Mouse (Mus musculus) myocyte (in vitro differentiated cells): Measurements from ENCODE around the gene Sdk1. TPM values are rescaled to one million over a fixed set of nuclear protein-coding genes. Genes with fewer than 3 reads are reported as not detected.

Experiments
- H3K27me3 ChIP-seq: one replicate; pipeline ENCODE4 v1.6.1; 2011; ENCODE audit not compliant: control insufficient read depth, insufficient read depth, insufficient read length
- H3K36me3 ChIP-seq: one replicate; pipeline ENCODE4 v1.6.1; 2011; ENCODE audit not compliant: control insufficient read depth, insufficient read depth
- H3K4me2 ChIP-seq: one replicate; pipeline ENCODE4 v1.6.1; 2011; ENCODE audit warnings: low read depth, control low read depth
- H3K4me3 ChIP-seq: one replicate; pipeline ENCODE4 v1.5.1; 2011; ENCODE audit warnings: mild to moderate bottlenecking, control low read depth, moderate library complexity
- H3K79me2 ChIP-seq: one replicate; pipeline ENCODE4 v1.6.1; 2011; ENCODE audit not compliant: control insufficient read depth, insufficient read depth
- H3ac ChIP-seq: one replicate; pipeline ENCODE4 v1.6.1; 2011; ENCODE audit not compliant: control insufficient read depth, insufficient read length
- CEBPB ChIP-seq: IDR thresholded peaks from 2 replicates; pipeline ENCODE4 v1.6.1; 2011; ENCODE audit warnings: mild to moderate bottlenecking, moderate library complexity; ENCODE audit not compliant: poor library complexity, insufficient read depth, severe bottlenecking
- E2F4 ChIP-seq: IDR thresholded peaks from one replicate; pipeline ENCODE4 v1.6.1; 2011; ENCODE audit warnings: mild to moderate bottlenecking, control low read depth, moderate library complexity; ENCODE audit not compliant: insufficient read depth
- MAX ChIP-seq: IDR thresholded peaks from one replicate; pipeline ENCODE4 v1.6.1; 2011; ENCODE audit warnings: low read depth, mild to moderate bottlenecking, control low read depth
- MYOD1 ChIP-seq, 3 experiments: IDR thresholded peaks; one replicate each; pipeline ENCODE4 v1.6.1; 2011; ENCODE audit warnings: control low read depth in 2 of 3, low read depth in 2 of 3, mild to moderate bottlenecking in 2 of 3, moderate library complexity in 1 of 3; ENCODE audit not compliant: insufficient read length in 2 of 3, control insufficient read depth in 1 of 3
- MYOG ChIP-seq, 3 experiments: IDR thresholded peaks; one replicate each; pipeline ENCODE4 v1.6.1; 2011; ENCODE audit warnings: control low read depth in 2 of 3, low read depth in 2 of 3, mild to moderate bottlenecking in 2 of 3; ENCODE audit not compliant: insufficient read length in 2 of 3, control insufficient read depth in 1 of 3, insufficient read depth in 1 of 3
- POLR2A ChIP-seq: IDR thresholded peaks from one replicate; pipeline ENCODE4 v1.6.1; 2011; ENCODE audit warnings: low read depth, mild to moderate bottlenecking, control low read depth, moderate library complexity; ENCODE audit not compliant: insufficient read length
- POLR2AphosphoS2 ChIP-seq: IDR thresholded peaks from one replicate; pipeline ENCODE4 v1.6.1; 2011; ENCODE audit warnings: low read depth, control low read depth; ENCODE audit not compliant: insufficient read length
- REST ChIP-seq: IDR thresholded peaks from one replicate; pipeline ENCODE4 v1.6.1; 2011; ENCODE audit warnings: mild to moderate bottlenecking, control low read depth, moderate library complexity; ENCODE audit not compliant: insufficient read depth, insufficient read length
- SRF ChIP-seq: IDR thresholded peaks from one replicate; pipeline ENCODE4 v1.6.1; 2011; ENCODE audit warnings: low read depth; ENCODE audit not compliant: control insufficient read depth, insufficient read length
- TCF12 ChIP-seq: IDR thresholded peaks from one replicate; pipeline ENCODE4 v1.6.1; 2011; ENCODE audit warnings: mild to moderate bottlenecking, control low read depth; ENCODE audit not compliant: poor library complexity, insufficient read depth, severe bottlenecking
- TCF3 ChIP-seq: IDR thresholded peaks from one replicate; pipeline ENCODE4 v1.6.1; 2011; ENCODE audit warnings: low read depth, control low read depth; ENCODE audit not compliant: insufficient read length
- USF1 ChIP-seq: IDR thresholded peaks from one replicate; pipeline ENCODE4 v1.6.1; 2011; ENCODE audit warnings: low read depth, mild to moderate bottlenecking, control low read depth, moderate library complexity
- polyA plus RNA-seq: library from polyadenylated mRNA; unstranded; fragments of >200 nt; fragmentation: generic; extraction: Trizol; gene quantifications from one replicate; pipeline ENCODE4 v1.2.1, GENCODE M21; 2012; ENCODE audit warnings: missing spikeins

The Sdk1 gene
- polyA plus RNA-seq, 1 experiment = 1.6 TPM

DNA sequence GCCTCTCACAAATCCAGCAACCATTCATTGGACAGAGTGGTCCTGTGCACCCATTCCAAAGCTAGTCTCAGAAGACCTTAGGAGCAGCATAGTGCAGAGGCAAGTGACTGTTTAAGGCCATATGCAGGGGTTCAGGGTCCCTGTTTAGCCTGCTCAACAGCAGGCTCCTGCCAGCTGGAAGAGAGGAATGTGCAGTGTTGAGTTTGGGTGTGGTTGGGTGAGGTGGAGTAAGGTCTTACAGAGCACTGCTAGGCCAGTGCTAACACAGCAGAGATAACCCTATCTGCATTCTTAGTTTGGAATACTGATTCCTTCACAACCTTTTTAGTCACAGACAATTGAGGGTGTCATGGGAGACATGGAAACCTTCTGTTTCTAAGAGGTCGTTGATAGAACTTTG lies 206.0 kb downstream of the Sdk1 start:
- TF ChIP-seq MYOG (IDR thresholded peaks at IDR 0.05; ENCODE audit: control insufficient read depth in 1 of 3, insufficient read depth in 1 of 3, insufficient read length in 2 of 3, low read depth in 2 of 3) = no peak
- no peak for TF ChIP-seq MYOD1 (IDR thresholded peaks at IDR 0.05; ENCODE audit: control insufficient read depth in 1 of 3, insufficient read length in 2 of 3, low read depth in 2 of 3)
- no peak for TF ChIP-seq CEBPB
- no peak for TF ChIP-seq POLR2AphosphoS2
- no peak for TF ChIP-seq REST
- TF ChIP-seq TCF12 = no peak
- no peak for TF ChIP-seq TCF3
- no peak for TF ChIP-seq POLR2A
- TF ChIP-seq MAX = no peak
- no peak for TF ChIP-seq SRF
- no peak for TF ChIP-seq E2F4
- no peak for TF ChIP-seq USF1
- Histone ChIP-seq H3K79me2 (no peaks in the 10 kb centered on the region), H3K4me2 (no peak overlapping the region), H3K27me3 (no peaks in the 10 kb centered on the region), H3ac (no peak overlapping the region), H3K4me3 (no peak overlapping the region), H3K36me3 (no peaks in the 10 kb centered on the region)

DNA sequence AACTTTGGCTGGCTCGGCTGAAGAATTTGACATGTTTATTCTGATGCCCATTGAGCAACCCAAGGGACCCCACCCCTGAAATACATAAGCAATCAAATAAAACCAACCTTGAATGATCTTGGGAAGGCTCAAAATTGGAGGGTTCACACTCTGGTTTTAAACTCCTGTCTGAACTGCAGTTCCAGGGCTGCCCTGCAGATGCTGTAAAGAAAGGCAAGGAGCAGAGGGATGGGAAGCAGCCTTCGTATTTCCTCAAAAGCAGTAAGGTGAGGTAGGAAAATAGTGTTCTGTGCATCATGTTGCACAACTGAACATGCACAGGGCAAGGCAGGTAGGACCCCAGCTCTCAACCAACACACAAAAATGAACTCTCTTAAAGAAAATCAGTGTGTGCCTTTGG lies 222.1 kb downstream of the Sdk1 start:
- Histone ChIP-seq H3K4me2 (no peak overlapping the region), H3K27me3 (no peaks in the 10 kb centered on the region), H3K36me3 (no peaks in the 10 kb centered on the region), H3K4me3 (no peak overlapping the region), H3ac (no peak overlapping the region), H3K79me2 (no peaks in the 10 kb centered on the region)
- TF ChIP-seq MYOD1 (IDR thresholded peaks at IDR 0.05; ENCODE audit: control insufficient read depth in 1 of 3, insufficient read length in 2 of 3, low read depth in 2 of 3) (no peak), MAX (no peak), MYOG (IDR thresholded peaks at IDR 0.05; ENCODE audit: control insufficient read depth in 1 of 3, insufficient read depth in 1 of 3, insufficient read length in 2 of 3, low read depth in 2 of 3) (no peak), POLR2A (no peak), POLR2AphosphoS2 (no peak), SRF (no peak), CEBPB (no peak), E2F4 (no peak), TCF12 (no peak), REST (no peak), USF1 (no peak), TCF3 (no peak)

DNA sequence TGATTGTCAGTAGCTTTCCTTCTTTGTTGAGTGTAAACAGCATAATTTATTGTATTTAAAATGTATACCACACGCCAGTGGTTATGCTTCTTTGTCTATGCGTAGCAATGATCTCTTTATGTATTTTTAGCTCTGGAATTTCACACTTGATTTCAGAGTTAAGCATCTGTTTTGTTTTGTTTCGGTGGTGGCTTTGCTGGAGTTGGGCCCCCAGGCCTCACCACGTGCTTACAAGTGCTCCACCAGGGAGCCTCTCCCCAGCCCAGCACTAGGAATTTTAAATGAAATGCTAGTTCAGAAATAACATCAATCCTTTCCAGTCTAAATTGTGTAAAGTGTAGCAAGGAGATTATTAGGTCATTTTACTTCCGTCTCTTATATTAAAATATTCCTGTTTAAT lies 227.5 kb downstream of the Sdk1 start:
- no peak overlapping the region for H3ac ChIP-seq
- no peak overlapping the region for H3K4me3 ChIP-seq
- TF ChIP-seq MAX = no peak
- TF ChIP-seq CEBPB = no peak
- TF ChIP-seq TCF12 = no peak
- TF ChIP-seq SRF = no peak
- no peak for TF ChIP-seq REST
- no peak for TF ChIP-seq POLR2A
- no peak for TF ChIP-seq TCF3
- TF ChIP-seq POLR2AphosphoS2 = no peak
- no peak for TF ChIP-seq MYOD1 (IDR thresholded peaks at IDR 0.05; ENCODE audit: control insufficient read depth in 1 of 3, insufficient read length in 2 of 3, low read depth in 2 of 3)
- no peak for TF ChIP-seq MYOG (IDR thresholded peaks at IDR 0.05; ENCODE audit: control insufficient read depth in 1 of 3, insufficient read depth in 1 of 3, insufficient read length in 2 of 3, low read depth in 2 of 3)
- no peak for TF ChIP-seq E2F4
- TF ChIP-seq USF1 = no peak
- no peaks in the 10 kb centered on the region for H3K79me2 ChIP-seq
- H3K36me3 ChIP-seq = no peaks in the 10 kb centered on the region
- H3K4me2 ChIP-seq = no peak overlapping the region
- H3K27me3 ChIP-seq = no peaks in the 10 kb centered on the region

DNA sequence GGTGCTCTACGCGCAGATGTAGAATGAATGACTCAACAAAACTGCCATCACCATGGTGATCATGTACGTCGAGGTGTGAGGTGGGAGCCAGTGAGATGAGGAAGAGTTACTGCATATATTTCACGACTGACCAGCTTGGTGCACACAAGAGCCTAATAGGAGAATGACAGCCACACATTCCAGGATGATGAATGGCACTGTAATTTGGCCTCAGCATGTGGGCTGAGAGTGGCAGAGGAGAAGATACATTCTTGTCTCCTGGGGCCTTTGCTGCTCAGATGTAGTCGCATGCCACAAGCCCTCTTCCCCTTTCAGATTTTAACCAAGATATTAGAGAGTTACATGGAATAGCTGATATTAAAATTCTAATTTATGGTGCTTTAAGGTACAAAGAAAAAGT lies 264.0 kb downstream of the Sdk1 start:
- H3K79me2 ChIP-seq = no peaks in the 10 kb centered on the region
- H3K4me2 ChIP-seq = no peak overlapping the region
- TF ChIP-seq MYOD1 (IDR thresholded peaks at IDR 0.05; ENCODE audit: control insufficient read depth in 1 of 3, insufficient read length in 2 of 3, low read depth in 2 of 3) = no peak
- TF ChIP-seq MAX = no peak
- TF ChIP-seq REST = no peak
- H3K4me3 ChIP-seq = no peak overlapping the region
- H3ac ChIP-seq = no peak overlapping the region
- no peaks in the 10 kb centered on the region for H3K36me3 ChIP-seq
- no peaks in the 10 kb centered on the region for H3K27me3 ChIP-seq

DNA sequence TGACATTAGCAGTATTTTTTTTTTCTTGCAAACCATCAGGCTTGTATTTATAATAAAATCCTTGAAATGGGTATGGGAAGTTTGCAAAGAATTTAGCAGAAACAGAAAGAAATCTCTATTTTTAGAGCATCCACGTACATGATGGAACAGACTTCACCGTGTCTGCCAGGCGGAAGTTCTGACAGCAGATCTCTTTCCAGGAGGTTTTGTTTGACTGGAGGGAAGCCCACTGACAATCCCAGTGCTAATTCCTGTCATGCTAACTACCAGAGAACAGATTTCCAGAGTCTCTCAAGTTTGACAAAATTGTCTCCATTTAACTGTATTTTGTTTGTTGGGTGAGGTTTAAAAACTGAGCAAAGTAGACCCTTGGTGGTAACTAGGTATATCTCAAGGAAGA lies 265.1 kb downstream of the Sdk1 start:
- no peak overlapping the region for H3ac ChIP-seq
- H3K4me3 ChIP-seq = no peak overlapping the region
- no peaks in the 10 kb centered on the region for H3K79me2 ChIP-seq
- H3K4me2 ChIP-seq = no peak overlapping the region
- TF ChIP-seq TCF12 (no peak), TCF3 (no peak), E2F4 (no peak), MYOD1 (IDR thresholded peaks at IDR 0.05; ENCODE audit: control insufficient read depth in 1 of 3, insufficient read length in 2 of 3, low read depth in 2 of 3) (no peak), CEBPB (no peak), SRF (no peak), REST (no peak), MAX (no peak), MYOG (IDR thresholded peaks at IDR 0.05; ENCODE audit: control insufficient read depth in 1 of 3, insufficient read depth in 1 of 3, insufficient read length in 2 of 3, low read depth in 2 of 3) (no peak), USF1 (no peak), POLR2A (no peak), POLR2AphosphoS2 (no peak)
- no peaks in the 10 kb centered on the region for H3K36me3 ChIP-seq
- H3K27me3 ChIP-seq = no peaks in the 10 kb centered on the region
